Mouse (Mus musculus): ENCODE measurements at regions not wholly inside any gene's neighbourhood (a gene's known extent, or its start where the extent isn't known, plus 50 kb on each side); places are given as distances from the start of the nearest gene placed in this dataset.
"Not testable (repeated sequence)": the region's sequence is repeated elsewhere in the genome, so short reads cannot be mapped to it uniquely, and the experiment has no call there.

- H3K9me3 ChIP-seq (ENCODE audit: low read length), result peaks cover 55% of the 10 kb centered on the region
- H3K4me1 ChIP-seq (replicated peaks; ENCODE audit: low read depth, low read length); H3K4me3 ChIP-seq (replicated peaks; ENCODE audit: low read length); H3K36me3 ChIP-seq (ENCODE audit: insufficient read depth, low read length); H3K27me3 ChIP-seq (ENCODE audit: insufficient read depth, low read length): not testable (repeated sequence)
These were observed 76.1 kb downstream of the Gpr85 start for GRCm38 (mm10) chr6:13763636-13764035.

GRCm38 (mm10) chr6:13759431-13759830, 80.3 kb downstream of the Gpr85 start:
- Histone ChIP-seq H3K4me3 (replicated peaks; ENCODE audit: low read length) (no peak overlapping the region), H3K4me1 (replicated peaks; ENCODE audit: low read depth, low read length) (no peaks in the 10 kb centered on the region), H3K27me3 (ENCODE audit: insufficient read depth, low read length) (no peaks in the 10 kb centered on the region), H3K9me3 (ENCODE audit: low read length) (peaks cover 35% of the 10 kb centered on the region), H3K36me3 (ENCODE audit: insufficient read depth, low read length) (no peaks in the 10 kb centered on the region)
- TF ChIP-seq POU5F1 (IDR thresholded peaks at IDR 0.05; ENCODE audit: borderline replicate concordance, low read length) (no peak), NANOG (IDR thresholded peaks at IDR 0.05; ENCODE audit: borderline replicate concordance, low read length) (no peak), CTCF (conservative IDR thresholded peaks at IDR 0.05; ENCODE audit: low read length) (no peak)

GRCm38 (mm10) chr6:13758946-13759345, 80.8 kb downstream of the Gpr85 start:
- H3K36me3 ChIP-seq (ENCODE audit: insufficient read depth, low read length), result no peaks in the 10 kb centered on the region
- H3K9me3 ChIP-seq (ENCODE audit: low read length), result peaks cover 30% of the 10 kb centered on the region
- TF ChIP-seq POU5F1 (IDR thresholded peaks at IDR 0.05; ENCODE audit: borderline replicate concordance, low read length) (no peak), NANOG (IDR thresholded peaks at IDR 0.05; ENCODE audit: borderline replicate concordance, low read length) (no peak), CTCF (conservative IDR thresholded peaks at IDR 0.05; ENCODE audit: low read length) (no peak; the same call in 1 of the 2 replicates)
- H3K27me3 ChIP-seq (ENCODE audit: insufficient read depth, low read length), result no peaks in the 10 kb centered on the region
- H3K4me1 ChIP-seq (replicated peaks; ENCODE audit: low read depth, low read length), result no peaks in the 10 kb centered on the region
- no peak overlapping the region for H3K4me3 ChIP-seq (replicated peaks; ENCODE audit: low read length)

GRCm38 (mm10) chr6:13748931-13749638, 71.3 kb upstream of the Bmt2 start:
- Histone ChIP-seq H3K9me3 (ENCODE audit: low read length) (peaks cover 50% of the 10 kb centered on the region), H3K36me3 (ENCODE audit: insufficient read depth, low read length) (0 out of 2 replicates have a peak, but pooled peaks cover 3% of the 10 kb centered on the region), H3K4me3 (replicated peaks; ENCODE audit: low read length) (no peak overlapping the region), H3K4me1 (replicated peaks; ENCODE audit: low read depth, low read length) (peaks cover 3% of the 10 kb centered on the region; the same call in 1 of the 2 replicates), H3K27me3 (ENCODE audit: insufficient read depth, low read length) (no peaks in the 10 kb centered on the region)
- TF ChIP-seq POU5F1 (IDR thresholded peaks at IDR 0.05; ENCODE audit: borderline replicate concordance, low read length) (no peak), NANOG (IDR thresholded peaks at IDR 0.05; ENCODE audit: borderline replicate concordance, low read length) (no peak), CTCF (conservative IDR thresholded peaks at IDR 0.05; ENCODE audit: low read length) (no peak)

- TF ChIP-seq NANOG (IDR thresholded peaks at IDR 0.05; ENCODE audit: borderline replicate concordance, low read length) (peak; percentile 37), CTCF (conservative IDR thresholded peaks at IDR 0.05; ENCODE audit: low read length) (no peak), POU5F1 (IDR thresholded peaks at IDR 0.05; ENCODE audit: borderline replicate concordance, low read length) (0 out of 2 replicates have a peak, but pooled peaks have one; percentile 27)
- Histone ChIP-seq H3K27me3 (ENCODE audit: insufficient read depth, low read length) (no peaks in the 10 kb centered on the region), H3K36me3 (ENCODE audit: insufficient read depth, low read length) (0 out of 2 replicates have a peak, but pooled peaks cover 3% of the 10 kb centered on the region), H3K9me3 (ENCODE audit: low read length) (peaks cover 54% of the 10 kb centered on the region), H3K4me3 (replicated peaks; ENCODE audit: low read length) (no peak overlapping the region), H3K4me1 (replicated peaks; ENCODE audit: low read depth, low read length) (peaks cover 3% of the 10 kb centered on the region; the same call in 1 of the 2 replicates)
These were observed 70.2 kb upstream of the Bmt2 start for GRCm38 (mm10) chr6:13747969-13748368.

GRCm38 (mm10) chr6:13746577-13747482, 69.1 kb upstream of the Bmt2 start:
- 0 out of 2 replicates have a peak, but pooled peaks cover 3% of the 10 kb centered on the region for H3K36me3 ChIP-seq (ENCODE audit: insufficient read depth, low read length)
- H3K27me3 ChIP-seq (ENCODE audit: insufficient read depth, low read length), result no peaks in the 10 kb centered on the region
- TF ChIP-seq NANOG (IDR thresholded peaks at IDR 0.05; ENCODE audit: borderline replicate concordance, low read length), result no peak
- TF ChIP-seq CTCF (conservative IDR thresholded peaks at IDR 0.05; ENCODE audit: low read length), result no peak
- TF ChIP-seq POU5F1 (IDR thresholded peaks at IDR 0.05; ENCODE audit: borderline replicate concordance, low read length), result no peak

More at GRCm38 (mm10) chr6:13746577-13747482, 69.1 kb upstream of the Bmt2 start:
- H3K4me3 ChIP-seq (replicated peaks; ENCODE audit: low read length), result no peak overlapping the region
- H3K4me1 ChIP-seq (replicated peaks; ENCODE audit: low read depth, low read length), result peaks cover 3% of the 10 kb centered on the region; the same call in 1 of the 2 replicates
- H3K9me3 ChIP-seq (ENCODE audit: low read length), result peaks cover 54% of the 10 kb centered on the region
